Mouse (Mus musculus): ENCODE results near the gene Coq2.

Gene Coq2

DNA sequence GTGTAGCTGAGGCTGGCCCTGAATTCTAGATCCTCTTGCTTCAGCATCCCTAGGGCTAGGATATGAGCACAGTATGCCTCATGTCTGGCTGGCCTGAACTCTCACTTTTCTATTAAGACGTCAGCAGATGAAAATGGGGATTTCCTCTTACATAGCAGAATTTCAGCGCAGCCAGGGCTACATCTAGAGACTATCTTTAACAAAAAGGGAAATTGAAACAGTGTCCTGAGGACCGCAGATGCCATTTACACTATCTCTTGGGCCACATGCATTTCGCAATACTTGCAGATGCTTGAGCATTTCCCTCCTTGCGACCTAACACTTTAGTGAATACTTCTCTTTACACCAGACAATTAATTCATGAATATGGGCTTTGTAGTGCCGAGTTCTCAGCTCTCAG lies 18.6 kb downstream of the Coq2 start:
- no peak for DNase-seq

DNA sequence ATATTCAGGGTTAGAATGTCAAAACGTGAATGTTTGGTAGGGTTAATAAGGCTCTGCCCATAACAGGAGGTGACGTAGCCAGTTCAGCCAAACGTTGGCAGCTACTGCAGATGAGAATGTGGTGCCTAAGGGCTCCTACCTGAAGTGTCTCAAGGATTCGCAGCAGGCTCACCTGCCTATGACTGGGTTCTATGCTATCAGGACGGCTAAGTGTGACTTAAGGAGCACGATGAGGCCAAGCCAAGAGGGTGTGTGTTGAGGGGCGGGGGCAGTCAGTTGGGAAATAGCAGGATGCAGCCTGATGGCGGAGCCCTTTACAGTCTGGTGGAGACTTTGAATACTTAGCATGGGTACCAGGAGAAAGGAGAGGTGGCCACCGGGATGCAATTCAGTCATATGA lies 22.6 kb downstream of the Coq2 start:
- peak; percentile 30 for DNase-seq

DNA sequence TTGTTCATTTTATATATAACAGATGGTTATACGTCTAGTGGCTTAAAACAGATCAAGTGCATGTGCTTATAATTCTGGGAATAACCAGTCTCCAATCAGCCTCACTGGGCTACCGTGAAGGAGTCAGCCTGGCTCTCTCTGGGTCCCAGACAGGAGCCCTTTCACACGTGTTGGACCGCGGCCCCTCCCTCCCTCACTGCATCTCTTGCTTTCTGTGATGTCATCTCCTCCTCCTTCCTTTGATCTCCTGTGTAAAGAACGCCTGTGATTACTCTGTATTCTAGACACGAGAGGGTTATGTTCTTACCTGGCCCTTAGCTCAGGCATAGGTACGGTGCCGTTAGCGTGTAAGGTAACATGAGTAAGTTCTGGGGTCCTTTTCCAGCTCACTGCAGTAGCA lies 23.5 kb downstream of the Coq2 start:
- no peak for DNase-seq

DNA sequence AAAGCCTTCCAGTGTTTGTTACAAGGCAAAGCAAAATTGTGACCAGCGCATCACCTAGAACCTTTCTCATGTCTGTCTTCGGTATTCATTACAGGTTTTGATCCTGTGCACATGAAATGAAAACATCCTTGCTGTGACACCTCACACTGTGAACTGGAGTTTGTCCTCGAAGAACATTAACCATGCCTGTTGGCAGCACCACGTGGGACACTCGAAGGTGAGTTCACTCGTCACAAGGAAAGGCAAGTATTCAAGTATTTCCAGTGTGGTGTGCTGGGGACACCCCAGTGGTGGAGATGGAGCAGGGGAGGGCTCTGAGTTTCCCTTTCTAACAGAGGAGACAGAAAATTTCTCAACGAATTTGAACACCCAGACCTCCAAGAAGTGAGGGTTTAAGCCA lies 24.0 kb downstream of the Coq2 start:
- DNase-seq: no peak

DNA sequence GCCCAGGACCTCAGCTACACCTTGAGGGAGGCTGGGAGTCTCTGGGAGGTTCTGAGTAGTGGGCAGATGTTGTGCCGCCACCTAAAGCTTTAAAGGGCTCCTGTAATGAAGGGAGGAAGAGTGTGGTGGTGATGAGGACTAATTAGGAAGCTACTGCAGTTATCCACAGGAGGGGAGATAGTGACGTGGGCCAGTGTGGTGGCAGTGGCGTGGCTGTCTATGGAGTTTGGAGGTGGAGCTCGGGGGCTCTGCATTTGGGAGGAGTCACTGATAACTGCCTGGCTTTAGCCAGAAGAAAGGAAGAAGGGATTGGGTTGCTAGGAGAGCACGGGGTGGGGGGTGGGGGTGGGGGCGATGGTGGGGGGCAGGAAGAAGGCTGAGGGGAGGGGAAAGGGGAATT lies 26.4 kb downstream of the Coq2 start:
- DNase-seq: no peak

DNA sequence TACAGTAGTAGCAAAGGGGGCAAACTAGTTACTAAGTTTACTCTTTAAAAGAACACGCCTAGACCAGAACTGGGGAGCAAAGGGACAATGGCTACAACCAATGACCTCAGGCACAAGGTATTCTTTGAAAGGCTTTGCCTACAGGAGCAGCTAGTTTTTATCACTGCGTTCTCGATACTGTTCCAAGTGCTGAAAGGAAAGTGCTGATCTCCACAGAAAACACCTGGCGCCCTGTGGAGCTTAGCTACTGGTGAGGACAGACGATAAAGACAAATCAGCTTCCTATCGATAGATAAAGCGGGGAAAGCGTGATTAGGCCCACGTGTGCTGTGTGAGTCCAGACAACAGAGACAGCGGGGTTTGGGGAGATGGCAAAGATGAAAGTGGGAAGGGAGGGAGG lies 26.9 kb downstream of the Coq2 start:
- DNase-seq: no peak

DNA sequence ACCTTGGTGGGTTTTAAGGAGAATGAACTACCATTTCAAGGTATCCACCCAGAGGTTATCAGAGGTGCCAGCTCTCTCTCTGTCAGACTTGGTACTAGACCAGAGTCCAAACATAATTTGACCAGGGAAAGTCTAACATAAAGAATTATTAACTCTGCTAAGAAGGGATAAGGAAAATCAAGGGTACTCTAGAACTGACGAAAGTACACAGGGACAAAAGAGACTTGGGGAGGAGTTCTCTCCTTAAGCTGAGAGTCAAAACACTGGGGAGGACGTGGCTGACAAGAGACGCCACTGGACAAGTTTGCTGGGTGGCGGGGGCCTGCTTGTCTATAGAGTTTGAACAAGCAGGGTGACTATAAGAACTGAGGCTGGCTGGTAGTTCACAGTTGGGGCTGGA lies 28.4 kb downstream of the Coq2 start:
- no peak for DNase-seq

DNA sequence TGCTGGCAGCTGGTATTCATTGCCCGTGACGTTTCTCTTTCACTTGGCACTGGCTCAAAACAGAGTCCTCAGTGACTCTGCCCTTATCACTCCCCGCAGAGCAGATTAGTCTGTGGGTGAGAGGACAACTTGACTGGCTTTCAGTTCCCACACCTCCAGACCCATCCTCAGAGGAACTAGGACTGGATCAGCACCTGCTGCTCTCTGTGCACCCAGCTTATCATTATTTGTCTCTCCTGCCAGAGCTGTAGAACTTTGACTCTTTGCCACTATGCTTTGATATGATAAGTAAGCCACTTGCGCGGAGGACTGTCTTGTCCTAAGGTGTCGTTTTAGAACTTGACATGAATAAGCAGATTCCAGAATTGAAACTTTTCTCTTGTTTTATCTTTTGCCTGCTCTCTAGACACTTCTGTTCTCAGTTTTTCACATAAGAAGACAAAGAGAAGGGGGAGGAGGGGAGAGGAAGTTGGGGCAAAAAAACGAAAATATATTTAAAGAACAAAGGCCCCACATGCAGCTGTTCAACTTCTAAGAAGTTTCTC lies 30.9 kb downstream of the Coq2 start:
- DNase-seq: peak; percentile 45

DNA sequence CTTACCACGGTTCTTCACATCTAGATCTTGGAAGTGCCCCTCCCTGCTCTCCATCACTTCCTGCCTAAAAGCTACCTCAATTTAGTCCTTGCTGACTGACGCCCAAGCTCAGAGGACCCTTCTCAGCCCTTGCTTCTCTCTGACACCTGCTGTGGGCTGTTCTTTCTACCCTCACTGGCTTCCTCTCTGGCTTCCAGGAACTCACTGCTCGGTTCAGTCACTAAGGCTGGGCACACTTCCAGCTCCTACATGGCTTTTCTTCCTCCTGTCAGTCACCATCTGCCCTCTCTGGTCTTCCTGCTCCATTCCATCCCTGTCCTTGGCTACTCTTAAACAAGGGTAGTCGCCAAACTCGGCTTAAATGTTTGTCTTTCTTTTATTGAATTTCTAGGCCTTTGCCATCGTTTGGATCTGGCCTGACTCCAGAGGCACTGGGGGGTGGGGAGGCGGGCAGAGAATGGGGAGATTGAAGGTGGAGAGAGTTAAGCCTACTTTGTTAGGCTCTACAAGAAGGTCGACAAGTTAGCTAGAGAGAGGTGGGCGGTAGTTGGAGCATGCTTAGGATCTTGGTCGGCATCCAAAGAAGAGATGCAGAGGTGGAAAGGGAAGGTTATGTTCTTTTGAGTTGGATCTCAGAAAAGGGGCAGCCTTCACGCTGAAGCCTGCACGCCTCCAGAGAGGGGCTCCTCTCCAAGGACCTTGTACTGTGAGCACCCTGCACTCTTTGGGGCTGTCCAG lies 31.5 kb downstream of the Coq2 start:
- DNase-seq: peak; percentile 24

DNA sequence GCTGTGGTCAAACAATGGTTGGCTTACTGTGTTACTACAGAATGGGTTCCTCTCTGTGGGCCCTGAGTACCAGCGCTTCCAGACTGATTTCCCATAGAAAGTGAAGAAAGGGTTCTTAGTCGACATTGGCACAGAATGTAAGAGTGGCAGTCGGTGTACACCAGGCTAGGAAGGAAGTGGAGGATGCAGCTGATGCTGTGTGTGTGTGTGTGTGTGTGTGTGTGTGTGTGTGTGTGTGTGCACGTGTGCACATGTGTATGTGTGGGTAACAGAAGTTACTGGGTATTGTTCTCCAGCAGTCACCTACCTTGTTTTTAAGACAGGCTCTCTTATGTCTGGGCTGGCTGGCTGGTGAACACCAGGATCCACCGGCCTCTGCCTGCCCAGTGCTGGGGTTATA lies 32.6 kb downstream of the Coq2 start:
- no peak for DNase-seq

DNA sequence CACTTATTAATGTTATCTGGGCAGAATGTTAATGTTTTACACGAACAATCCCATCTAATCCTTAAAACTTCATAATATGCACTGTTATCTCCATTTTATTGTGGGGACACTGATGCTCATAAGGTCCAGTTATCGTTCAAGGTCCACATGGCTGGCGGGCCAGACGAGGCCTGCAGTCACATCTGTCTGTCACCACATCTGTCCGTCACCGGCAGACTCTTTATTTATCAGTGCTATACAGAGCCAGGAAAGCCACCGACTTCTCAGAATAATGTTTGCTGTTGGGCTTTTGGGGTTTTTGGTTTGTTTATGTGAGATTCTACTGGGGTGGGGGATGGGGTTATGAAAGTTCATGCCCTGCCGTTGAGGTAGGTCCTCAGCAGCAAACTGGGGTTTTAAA lies 36.5 kb downstream of the Coq2 start:
- DNase-seq: no peak

DNA sequence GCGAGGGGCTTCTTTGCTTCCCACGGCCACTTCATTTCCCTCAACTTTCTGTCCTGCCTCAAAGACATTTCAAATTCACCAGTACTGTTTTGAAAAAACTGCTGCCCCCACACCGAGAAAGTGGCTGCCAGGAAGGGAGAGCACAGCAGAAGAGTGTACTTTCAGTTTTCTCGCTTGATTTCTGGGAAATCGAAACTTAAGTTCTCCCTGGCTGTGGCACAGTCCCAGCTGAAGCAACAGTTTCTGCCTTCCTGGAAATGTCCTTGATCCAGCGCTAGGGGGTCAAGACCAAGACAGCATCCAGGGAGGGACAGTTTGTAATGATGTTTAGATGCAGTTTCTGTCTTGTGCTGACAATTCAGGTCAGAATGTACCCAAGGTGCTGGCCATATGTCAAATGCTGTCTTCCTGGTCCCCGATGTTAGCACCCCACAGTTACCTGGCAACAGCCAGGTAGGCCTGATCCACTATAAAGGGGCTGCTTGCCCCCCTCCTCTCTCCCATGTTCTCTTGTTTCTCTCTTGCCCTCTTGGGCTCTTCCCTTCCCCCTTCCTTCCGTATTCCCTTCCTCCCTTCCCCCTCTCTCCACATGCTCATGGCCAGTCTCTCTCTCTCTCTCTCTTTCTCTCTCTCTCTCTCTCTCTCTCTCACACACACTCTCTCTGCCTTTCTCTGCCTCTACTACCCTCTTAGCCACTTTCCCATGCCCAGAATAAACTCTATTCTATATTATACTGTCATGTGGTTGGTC lies 38.0 kb downstream of the Coq2 start:
- DNase-seq: peak; percentile 63

DNA sequence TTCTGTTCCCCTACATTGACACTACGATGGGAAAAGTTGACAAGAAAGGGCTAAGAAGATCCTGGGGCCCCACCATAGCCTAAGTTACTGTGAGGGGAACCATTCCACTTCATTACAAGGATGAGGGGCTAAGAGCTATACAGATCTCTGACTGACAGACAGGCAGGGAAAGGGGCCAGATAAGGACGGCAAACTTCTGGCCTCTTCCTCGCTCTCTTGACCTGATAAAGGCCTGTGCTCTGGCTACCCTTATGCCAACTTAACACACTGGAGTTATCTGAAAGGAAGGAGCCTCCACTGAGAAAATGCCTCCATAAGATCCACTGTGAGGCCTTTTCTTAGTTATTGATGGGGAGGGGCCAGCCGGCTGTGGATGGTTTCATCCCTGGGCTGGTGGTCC lies 39.0 kb downstream of the Coq2 start:
- DNase-seq: no peak

DNA sequence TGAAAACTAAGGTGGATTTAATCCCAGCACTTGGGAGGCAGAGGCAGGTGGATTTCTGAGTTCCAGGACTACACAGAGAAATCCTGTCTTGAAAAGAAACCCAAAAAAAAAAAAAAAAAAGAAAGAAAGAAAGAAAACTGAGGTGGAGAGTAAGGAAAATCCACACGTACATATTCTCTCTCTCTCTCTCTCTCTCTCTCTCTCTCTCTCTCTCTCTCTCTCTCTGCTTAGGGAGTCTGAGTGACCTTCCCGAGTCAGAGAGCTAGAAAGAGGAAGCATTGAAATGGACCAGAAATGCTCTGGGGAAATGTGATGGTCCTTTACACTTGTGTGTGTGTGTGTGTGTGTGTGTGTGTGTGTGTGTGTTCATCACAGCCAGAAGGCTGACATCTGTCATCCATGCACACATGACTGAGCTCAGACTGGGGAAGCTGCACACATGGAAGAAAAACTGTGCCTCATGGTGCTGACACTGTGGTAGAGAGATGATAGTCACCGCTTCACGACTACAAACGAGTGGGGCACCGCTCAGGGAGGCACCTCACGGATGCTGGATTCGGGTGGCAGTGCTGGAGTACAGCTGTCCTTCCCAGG lies 40.0 kb downstream of the Coq2 start:
- no peak for DNase-seq

DNA sequence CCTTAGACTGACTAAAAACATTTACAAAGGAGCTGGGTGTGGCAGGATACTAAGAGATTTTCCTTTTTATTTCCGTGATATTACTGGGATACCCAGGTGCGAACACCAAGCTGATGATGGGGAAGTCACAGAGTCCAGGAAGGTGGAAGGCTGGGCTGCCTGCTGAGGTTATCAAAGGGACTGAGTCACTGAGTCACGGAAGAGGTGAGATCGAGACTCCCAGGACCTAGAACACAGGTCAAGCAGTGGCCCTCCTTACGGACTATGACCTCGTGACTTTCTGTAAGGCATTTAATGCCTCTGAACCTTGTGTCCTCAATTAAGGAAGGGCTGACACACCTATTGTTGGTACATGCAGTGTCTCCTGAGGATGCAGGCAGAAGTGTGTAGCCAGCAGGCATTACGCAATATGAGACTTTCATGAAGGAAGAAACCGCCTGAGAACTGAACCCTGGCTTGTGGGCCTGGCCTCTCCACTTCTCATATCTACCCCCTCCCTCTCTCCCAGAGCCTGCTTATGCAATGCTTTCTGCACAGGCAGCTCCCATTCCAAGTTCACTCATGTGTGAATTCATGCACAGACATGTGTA lies 42.3 kb downstream of the Coq2 start:
- no peak for DNase-seq

DNA sequence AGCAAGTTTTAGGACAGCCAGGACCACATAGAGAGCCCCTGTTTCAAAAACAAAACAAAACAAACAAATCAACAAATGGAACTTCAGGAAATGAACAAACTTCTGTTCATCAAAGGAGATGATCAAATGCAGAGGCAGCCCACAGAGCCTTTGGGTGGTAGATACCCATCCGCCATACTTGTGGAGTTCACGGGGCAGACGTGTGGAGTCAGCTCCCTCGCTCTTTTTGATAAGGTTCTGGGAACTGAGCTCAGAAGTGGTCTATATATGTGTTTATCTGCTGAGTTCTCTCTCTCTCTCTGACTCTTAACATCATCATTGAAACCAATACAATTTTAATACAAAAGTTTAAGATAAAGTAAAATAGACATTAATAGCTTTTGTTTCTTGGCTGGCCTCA lies 46.1 kb downstream of the Coq2 start:
- no peak for DNase-seq

DNA sequence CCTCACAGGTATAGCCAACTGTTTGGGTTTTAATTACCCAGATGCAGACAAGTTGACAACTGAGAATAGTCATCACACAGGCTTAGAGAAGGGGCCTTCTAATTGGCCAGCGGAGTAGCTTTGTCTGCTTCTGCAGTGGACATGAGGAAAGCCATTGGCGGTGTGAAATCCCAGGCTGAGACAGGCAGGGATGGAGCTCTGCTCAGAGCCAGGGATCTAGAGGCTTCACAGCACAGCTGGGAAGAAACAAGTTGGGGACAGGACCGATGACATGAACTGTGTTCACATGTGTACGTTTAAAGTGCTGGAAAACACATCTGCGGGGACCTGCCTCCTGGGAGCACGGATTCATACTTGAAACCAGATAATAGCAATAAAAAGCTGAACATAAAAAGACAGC lies 48.4 kb downstream of the Coq2 start:
- no peak for DNase-seq

DNA sequence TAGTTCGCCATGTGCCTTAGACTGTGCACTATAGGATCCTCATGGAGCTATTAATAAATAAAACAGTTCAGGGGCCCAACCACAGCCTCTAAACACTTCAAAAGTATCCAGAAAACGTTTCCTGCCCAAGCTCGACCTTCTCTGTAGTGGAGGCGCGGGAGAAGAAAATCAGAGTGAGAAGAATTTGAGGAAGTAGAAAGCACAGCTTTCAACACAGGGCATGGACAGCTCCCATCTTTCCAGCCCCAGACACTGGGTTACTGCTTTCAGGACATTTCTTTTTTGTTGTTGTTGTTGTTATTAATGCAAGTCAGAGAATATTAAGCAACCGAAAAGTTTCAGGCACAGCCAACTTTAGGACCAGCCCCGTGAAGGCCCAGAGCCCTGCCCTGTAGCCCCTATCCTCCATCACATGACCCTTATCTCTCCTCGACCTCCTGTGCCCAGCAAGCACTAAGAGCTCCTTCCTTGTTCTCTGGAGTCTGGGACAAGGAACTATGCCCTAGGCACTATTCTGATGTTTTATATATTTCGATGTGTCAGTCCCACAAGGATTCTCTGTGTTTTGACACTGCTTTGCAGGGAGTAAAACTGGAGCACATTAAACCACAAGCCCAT lies 50.1 kb downstream of the Coq2 start:
- no peak for DNase-seq

DNA sequence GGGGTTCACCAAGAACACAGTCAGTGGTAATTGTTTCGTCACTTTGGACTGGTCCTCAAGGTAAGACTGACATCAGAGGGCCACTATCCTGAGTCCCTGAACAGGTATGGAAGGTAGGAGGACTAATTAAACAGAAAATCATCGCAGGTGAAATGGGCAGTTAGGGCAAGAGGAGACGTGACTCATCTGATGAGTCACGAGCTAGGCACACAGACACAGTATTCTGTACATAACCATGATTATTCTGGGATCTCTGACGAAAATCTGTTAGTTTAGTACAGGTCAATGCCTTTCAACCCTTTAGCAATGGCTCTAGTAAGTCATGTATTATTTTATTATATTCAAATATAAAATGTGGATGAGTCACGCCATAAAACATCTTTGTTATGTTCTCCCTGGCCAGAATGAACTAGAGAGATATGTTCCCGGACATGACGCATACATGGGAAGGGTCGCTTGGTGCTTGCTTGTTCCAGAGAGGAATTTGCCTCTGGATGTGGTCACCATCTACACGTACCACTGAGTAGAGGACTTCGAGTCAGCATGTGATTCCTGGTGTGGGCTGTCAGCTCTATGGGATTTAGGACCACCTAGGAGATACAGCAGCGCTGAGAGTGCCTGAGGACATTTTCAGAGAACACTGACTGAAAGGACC lies 52.3 kb downstream of the Coq2 start:
- no peak for DNase-seq

DNA sequence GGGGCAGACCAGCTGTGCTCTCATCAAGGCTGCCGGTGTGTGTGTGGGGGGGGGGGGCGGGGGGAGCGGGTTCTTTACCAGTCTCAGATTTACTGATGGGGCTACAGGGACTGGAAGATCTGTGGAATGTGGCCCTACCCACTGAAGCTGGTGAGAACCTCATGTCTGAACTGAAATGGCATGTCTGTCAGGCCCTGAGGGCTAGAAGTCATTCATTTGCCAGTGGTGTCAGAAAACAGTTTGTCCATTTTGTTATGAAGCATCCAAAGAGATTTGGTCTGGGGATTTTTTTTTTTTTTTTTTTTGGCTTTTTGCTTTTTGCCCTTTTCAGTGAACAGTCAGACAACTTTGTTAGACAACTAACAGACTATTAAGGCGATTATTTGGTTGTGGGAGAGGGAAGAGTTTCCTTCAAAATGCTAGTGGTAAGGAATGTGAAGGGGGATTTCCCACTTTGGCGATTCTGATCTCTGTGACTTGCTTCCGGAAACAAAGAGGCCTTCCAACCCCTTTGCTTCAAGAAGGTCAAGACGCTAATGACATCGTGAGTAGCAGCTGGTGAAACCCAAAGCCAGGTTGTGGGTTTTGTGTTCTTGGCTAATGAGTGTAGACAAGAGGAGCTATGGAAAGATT lies 52.9 kb downstream of the Coq2 start:
- no peak for DNase-seq

DNA sequence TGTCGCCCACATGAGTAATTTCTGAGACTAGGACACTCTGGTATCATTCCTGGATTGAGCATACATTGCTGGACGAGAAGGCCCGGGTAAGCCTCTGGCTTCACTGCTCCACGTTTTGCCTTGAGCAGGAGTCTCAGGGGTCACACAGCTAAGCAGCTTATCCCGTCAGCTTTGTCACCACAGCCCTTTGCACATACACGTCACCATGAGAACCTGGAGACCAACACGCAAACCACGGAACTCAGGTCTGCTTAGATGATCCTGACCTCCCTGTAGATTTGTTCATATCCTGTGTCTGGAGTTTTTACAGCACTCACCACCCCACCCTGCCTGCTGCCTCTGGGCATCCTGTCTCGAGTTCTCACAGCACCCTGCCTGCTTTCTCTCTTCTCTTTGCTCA lies 54.0 kb downstream of the Coq2 start:
- no peak for DNase-seq

DNA sequence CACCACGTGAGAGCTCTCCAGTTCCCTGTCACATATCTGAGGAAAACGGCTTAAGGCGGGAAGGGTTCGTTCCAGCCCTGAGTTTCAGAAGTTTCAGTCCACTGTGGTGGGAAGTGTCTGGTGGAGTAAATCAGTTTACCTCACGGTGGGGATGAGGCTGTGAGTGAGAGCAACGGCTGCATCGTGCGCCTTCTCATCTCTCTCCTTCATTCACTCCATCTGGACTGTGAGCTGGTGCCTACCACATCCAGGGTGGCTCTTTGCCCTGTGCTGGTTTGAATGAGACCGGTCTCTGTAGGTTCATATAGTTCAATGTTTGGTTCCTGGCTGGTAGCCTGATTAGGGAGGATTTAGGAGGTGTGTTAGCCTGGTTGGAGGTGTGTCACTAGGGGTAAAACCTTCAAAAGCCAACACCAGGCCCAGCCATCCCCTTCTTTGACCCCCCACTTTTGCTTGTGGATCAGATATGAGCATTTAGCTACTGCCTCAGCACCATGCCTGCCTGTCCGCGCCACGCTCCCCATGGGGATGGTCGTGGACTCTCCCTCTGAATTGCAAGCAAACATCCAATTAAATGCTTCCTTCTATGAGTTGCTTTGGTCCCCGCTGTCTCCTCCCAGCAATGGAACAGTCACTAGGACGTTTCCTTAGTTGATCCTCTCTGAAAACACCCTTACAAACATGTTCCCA lies 55.2 kb downstream of the Coq2 start:
- no peak for DNase-seq

Measured in lung, postnatal 10 days (tissue).